Mouse (Mus musculus) small intestine, adult 2 months (tissue): ENCODE data around the gene Mst1. TPM values are rescaled to one million over a fixed set of nuclear protein-coding genes. Genes with fewer than 3 reads are reported as not detected.

ENCODE experiments used
- H3K27ac ChIP-seq: fragments of 200-500 bp; 2 replicates; pipeline ENCODE4 v1.5.1; 2012; ENCODE audit warnings: low read depth, low read length, control low read depth, inconsistent platforms; ENCODE audit not compliant: insufficient read depth
- H3K27me3 ChIP-seq: fragments of 200-500 bp; 2 replicates; pipeline ENCODE4 v1.6.1; 2012; ENCODE audit warnings: mild to moderate bottlenecking, moderate library complexity, low read length, inconsistent platforms; ENCODE audit not compliant: control insufficient read depth, insufficient read depth
- H3K36me3 ChIP-seq: fragments of 200-500 bp; 2 replicates; pipeline ENCODE4 v1.6.1; 2012; ENCODE audit warnings: mild to moderate bottlenecking, low read length, control low read depth, inconsistent platforms; ENCODE audit not compliant: control insufficient read depth, insufficient read depth
- H3K4me1 ChIP-seq: fragments of 200-500 bp; 2 replicates; pipeline ENCODE4 v1.6.1; 2012; ENCODE audit warnings: low read length, inconsistent platforms, mixed read lengths; ENCODE audit not compliant: control insufficient read depth, insufficient read depth, insufficient read length
- H3K4me3 ChIP-seq: fragments of 200-500 bp; 2 replicates; pipeline ENCODE4 v1.5.1; 2012; ENCODE audit warnings: low read depth, mild to moderate bottlenecking, control low read depth, inconsistent platforms, low read length, moderate library complexity
- CTCF ChIP-seq: fragments of 200-500 bp; IDR thresholded peaks from 2 replicates; pipeline ENCODE4 v1.5.1; 2012; ENCODE audit warnings: low read depth, mild to moderate bottlenecking, control low read depth, inconsistent platforms, low read length, moderate library complexity, mixed read lengths; ENCODE audit not compliant: insufficient replicate concordance, insufficient read length; ENCODE audit errors: extremely low read depth
- POLR2A ChIP-seq: fragments of 200-500 bp; IDR thresholded peaks from 2 replicates; pipeline ENCODE4 v1.6.1; 2012; ENCODE audit warnings: low read depth, mild to moderate bottlenecking, control low read depth, inconsistent platforms, low read length, moderate library complexity
- WGBS: fragments of 180-500 bp; shearing (Covaris S2); methylation state at CpG from one replicate; pipeline ENCODE4 v1.1.7; 2018; 5-methylcytosine and 5-hydroxymethylcytosine counted together
- polyA plus RNA-seq: library from polyadenylated mRNA; depleted of rRNA; stranded (reverse); fragments of >200 nt; gene quantifications from 2 replicates; pipeline ENCODE4 v1.2.3, GENCODE M21; 2012

Gene Mst1
- polyA plus RNA-seq, 1 experiment, result 0.35 TPM

GRCm38 (mm10) chr9:108057262-108057562 lies 23.0 kb upstream of the Mst1 start:
- Histone ChIP-seq H3K4me3 (no peak overlapping the region), H3K4me1 (peaks cover 16% of the 10 kb centered on the region), H3K27me3 (no peaks in the 10 kb centered on the region), H3K36me3 (peaks cover 56% of the 10 kb centered on the region), H3K27ac (no peak overlapping the region)
- 89% methylated on average over 5 of the region's 5 CpGs for WGBS
- no peak for TF ChIP-seq CTCF
- no peak for TF ChIP-seq POLR2A

DNA sequence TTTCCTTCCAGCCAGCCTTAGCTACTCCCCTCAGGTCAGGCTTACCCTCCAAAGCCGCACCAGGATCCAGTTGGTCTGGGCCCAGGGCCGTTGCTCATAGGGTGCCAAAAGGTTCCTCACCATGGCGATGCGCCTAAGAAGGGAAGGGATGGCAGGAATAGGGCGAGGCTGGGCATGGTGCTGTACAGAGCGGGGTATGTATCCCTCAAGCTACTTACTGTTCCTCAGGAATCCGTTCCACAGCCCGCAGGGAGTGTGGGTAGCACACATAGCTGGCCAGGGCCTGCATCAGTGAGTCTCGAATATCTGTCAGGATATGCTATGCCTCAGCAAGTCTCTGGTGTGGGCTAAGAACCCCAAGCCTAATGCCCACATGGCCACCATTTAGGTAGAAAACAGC lies 21.9 kb upstream of the Mst1 start:
- WGBS, result 97% methylated on average over 9 of the region's 9 CpGs
- no peak overlapping the region for H3K27ac ChIP-seq
- TF ChIP-seq CTCF (no peak), POLR2A (no peak)
- H3K36me3 ChIP-seq, result peaks cover 60% of the 10 kb centered on the region
- no peaks in the 10 kb centered on the region for H3K27me3 ChIP-seq
- H3K4me3 ChIP-seq, result no peak overlapping the region
- peaks cover 13% of the 10 kb centered on the region for H3K4me1 ChIP-seq

- peaks cover 49% of the 10 kb centered on the region for H3K36me3 ChIP-seq
- H3K4me1 ChIP-seq, result no peaks in the 10 kb centered on the region
- TF ChIP-seq POLR2A (no peak), CTCF (no peak)
- no peaks in the 10 kb centered on the region for H3K27me3 ChIP-seq
- 88% methylated on average over 3 of the region's 3 CpGs for WGBS
- no peak overlapping the region for H3K27ac ChIP-seq
- no peak overlapping the region for H3K4me3 ChIP-seq
Observed at GRCm38 (mm10) chr9:108062142-108062541, 18.1 kb upstream of the Mst1 start.

DNA sequence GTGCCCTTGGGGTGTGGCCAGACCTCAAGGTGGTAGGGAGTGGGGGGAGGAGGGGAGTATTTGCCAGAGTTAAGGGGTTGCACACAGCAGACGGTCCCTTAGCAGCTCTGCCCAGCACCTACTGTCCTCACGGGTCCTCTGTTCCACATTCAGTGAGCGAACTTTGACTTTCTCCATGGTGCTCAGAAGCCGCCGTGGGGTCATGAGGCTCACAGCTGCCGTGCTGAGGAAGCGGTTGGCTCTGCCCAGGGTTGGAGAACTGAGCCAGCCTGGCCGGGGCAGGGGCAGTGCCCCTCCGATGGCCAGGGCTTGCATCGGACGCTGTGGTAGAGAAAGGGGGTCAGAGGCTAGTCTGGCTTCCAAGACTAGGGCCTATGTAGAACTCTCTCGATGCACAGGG lies 16.9 kb upstream of the Mst1 start:
- H3K4me3 ChIP-seq, result no peak overlapping the region
- H3K4me1 ChIP-seq, result no peaks in the 10 kb centered on the region
- TF ChIP-seq CTCF (no peak), POLR2A (no peak)
- WGBS, result 87% methylated on average over 12 of the region's 12 CpGs
- no peak overlapping the region for H3K27ac ChIP-seq
- peaks cover 42% of the 10 kb centered on the region for H3K36me3 ChIP-seq
- no peaks in the 10 kb centered on the region for H3K27me3 ChIP-seq

- 37% methylated on average over 5 of the region's 5 CpGs for WGBS
- no peaks in the 10 kb centered on the region for H3K27me3 ChIP-seq
- no peak overlapping the region for H3K4me3 ChIP-seq
- H3K4me1 ChIP-seq, result no peaks in the 10 kb centered on the region
- H3K36me3 ChIP-seq, result peaks cover 41% of the 10 kb centered on the region
- TF ChIP-seq POLR2A, result no peak
- TF ChIP-seq CTCF, result peak; percentile 64; the same call in 1 of the 2 replicates
- no peak overlapping the region for H3K27ac ChIP-seq
Observed at GRCm38 (mm10) chr9:108065491-108066011, 14.7 kb upstream of the Mst1 start.

DNA sequence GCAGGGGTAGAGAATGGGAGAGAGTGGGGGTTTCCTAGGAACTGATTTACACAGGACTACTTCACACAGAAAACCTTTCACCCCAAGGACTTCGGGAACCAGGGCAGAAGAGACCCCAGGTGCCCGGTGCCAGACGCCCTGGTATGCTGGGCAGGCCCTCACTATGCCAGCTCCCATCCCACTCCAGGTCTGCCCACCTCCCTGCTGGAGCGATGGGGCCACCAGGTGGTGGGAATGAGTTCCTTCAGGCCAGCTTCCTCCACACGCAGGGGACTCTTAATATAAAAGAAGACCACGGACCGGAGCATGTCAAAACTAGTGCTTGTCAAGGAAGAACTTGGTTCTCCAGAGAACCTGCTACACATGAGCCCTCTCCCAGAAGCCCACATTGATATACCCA lies 13.0 kb upstream of the Mst1 start:
- WGBS, result 87% methylated on average over 7 of the region's 7 CpGs
- no peak for TF ChIP-seq CTCF
- no peaks in the 10 kb centered on the region for H3K27me3 ChIP-seq
- no peaks in the 10 kb centered on the region for H3K4me1 ChIP-seq
- no peak overlapping the region for H3K4me3 ChIP-seq
- H3K36me3 ChIP-seq, result peaks cover 47% of the 10 kb centered on the region
- H3K27ac ChIP-seq, result no peak overlapping the region

DNA sequence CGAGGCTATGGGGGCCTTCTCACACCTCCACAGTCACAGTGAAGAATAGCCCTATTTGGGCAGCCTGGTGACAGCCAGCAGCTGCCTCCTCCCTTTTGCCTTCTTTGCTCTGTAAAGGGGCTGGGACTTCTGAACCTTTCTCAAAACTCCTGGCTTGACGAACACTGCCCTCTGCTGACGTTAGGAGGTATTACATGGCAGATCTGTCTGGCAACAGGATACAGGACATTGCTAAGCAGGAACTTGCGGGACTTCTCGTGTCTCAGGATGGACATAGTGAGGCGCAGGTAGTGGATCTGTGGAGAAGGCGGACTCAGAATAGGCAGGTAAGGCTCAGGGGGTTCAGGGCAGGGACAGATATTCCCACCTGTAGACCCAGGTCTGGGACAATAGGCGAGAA lies 12.3 kb upstream of the Mst1 start:
- H3K27me3 ChIP-seq, result no peaks in the 10 kb centered on the region
- H3K27ac ChIP-seq, result no peak overlapping the region
- no peak for TF ChIP-seq POLR2A
- peak; percentile 78; the same call in 1 of the 2 replicates for TF ChIP-seq CTCF
- 25% methylated on average over 8 of the region's 8 CpGs for WGBS
- H3K36me3 ChIP-seq, result peaks cover 42% of the 10 kb centered on the region
- H3K4me1 ChIP-seq, result no peaks in the 10 kb centered on the region
- no peak overlapping the region for H3K4me3 ChIP-seq

DNA sequence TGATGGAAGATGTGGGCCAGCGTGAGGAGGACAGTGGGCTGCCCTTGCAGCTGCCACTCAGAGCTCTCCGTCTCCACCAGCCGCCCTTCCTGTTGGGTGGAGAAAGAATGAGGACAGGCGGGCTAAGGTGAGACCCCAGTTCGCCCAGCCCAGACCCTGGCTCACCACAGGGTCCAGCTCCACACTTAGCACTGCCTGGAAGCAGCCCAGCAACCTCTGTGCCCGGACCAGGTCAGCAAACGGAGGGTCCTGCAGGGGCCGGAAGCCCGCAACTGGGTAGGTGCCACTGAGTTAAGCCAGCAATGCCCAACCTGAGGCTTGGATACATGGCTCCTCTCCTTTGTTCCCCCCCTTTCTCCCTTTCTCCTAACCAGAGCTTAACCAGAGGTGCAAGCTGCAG lies 11.2 kb upstream of the Mst1 start:
- H3K27me3 ChIP-seq, result no peaks in the 10 kb centered on the region
- no peaks in the 10 kb centered on the region for H3K4me1 ChIP-seq
- H3K27ac ChIP-seq, result no peak overlapping the region
- WGBS, result 93% methylated on average over 9 of the region's 9 CpGs
- no peak overlapping the region for H3K4me3 ChIP-seq
- TF ChIP-seq CTCF (no peak), POLR2A (no peak)
- peaks cover 31% of the 10 kb centered on the region for H3K36me3 ChIP-seq
